Mouse (Mus musculus) stomach, postnatal 0 days (tissue): Measurements from ENCODE around the gene Alg3. TPM values are rescaled to one million over a fixed set of nuclear protein-coding genes. Genes with fewer than 3 reads are reported as not detected.

Source experiments
- ATAC-seq: fragments of 200-750 bp; cut with Nextera tagmentation; 2 replicates; pipeline ENCODE4 v1.8.0; 2017; ENCODE audit not compliant: low FRiP score, low TSS enrichment
- DNase-seq: peaks from one replicate; pipeline ENCODE4 v3.0.0-alpha.2; 2016; ENCODE audit warnings: low spot score
- H3K27ac ChIP-seq: fragments of 300-500 bp; sonication (generic); replicated peaks from 2 replicates; pipeline ENCODE4 v1.5.1; 2014; ENCODE audit warnings: mild to moderate bottlenecking, control low read depth
- H3K27me3 ChIP-seq: fragments of 300-500 bp; sonication (generic); 2 replicates; pipeline ENCODE4 v1.6.1; 2014; ENCODE audit warnings: low read length; ENCODE audit not compliant: control insufficient read depth, insufficient read depth
- H3K36me3 ChIP-seq: fragments of 300-500 bp; sonication (generic); 2 replicates; pipeline ENCODE4 v1.6.1; 2014; ENCODE audit warnings: low read length, mixed read lengths; ENCODE audit not compliant: control insufficient read depth, insufficient read depth
- H3K4me1 ChIP-seq: fragments of 300-500 bp; sonication (generic); replicated peaks from 2 replicates; pipeline ENCODE4 v1.6.1; 2014; ENCODE audit warnings: antibody characterized with exemption; ENCODE audit not compliant: control insufficient read depth, insufficient read depth
- H3K4me2 ChIP-seq: fragments of 300-500 bp; sonication (generic); replicated peaks from 2 replicates; pipeline ENCODE4 v1.6.1; 2014; ENCODE audit warnings: low read depth, mild to moderate bottlenecking, control low read depth, moderate library complexity
- H3K4me3 ChIP-seq: fragments of 300-500 bp; sonication (generic); 2 replicates; pipeline ENCODE4 v1.5.1; 2014; ENCODE audit warnings: low read depth, low read length, control low read depth
- H3K9ac ChIP-seq: fragments of 300-500 bp; sonication (generic); 2 replicates; pipeline ENCODE4 v1.6.1; 2014; ENCODE audit warnings: mild to moderate bottlenecking, low read length, control low read depth, mixed read lengths
- H3K9me3 ChIP-seq: fragments of 300-500 bp; sonication (generic); 2 replicates; pipeline ENCODE4 v1.6.1; 2016; ENCODE audit warnings: low read length; ENCODE audit not compliant: control insufficient read depth
- CTCF ChIP-seq: IDR thresholded peaks from 2 replicates; pipeline ENCODE4 v1.5.1; 2016; ENCODE audit warnings: antibody characterized with exemption, low read depth, mild to moderate bottlenecking, moderate library complexity
- EP300 ChIP-seq: optimal IDR thresholded peaks from 2 replicates; pipeline ENCODE3; 2016; ENCODE audit warnings: antibody characterized with exemption
- whole genome bisulfite sequencing: fragments of 180-500 bp; shearing (Covaris S2); extraction: QIAGEN DNeasy Blood & Tissue Kit; methylation state at CpG from one replicate; pipeline ENCODE4 v1.1.7; 2014; 5-methylcytosine and 5-hydroxymethylcytosine counted together
- microRNA counts: library from miRNA; unstranded; fragments of <30 nt; microRNA quantifications from one replicate; lab custom pipeline; 2015
- microRNA-seq: library from miRNA; unstranded; fragments of <30 nt; microRNA quantifications from one replicate; pipeline ENCODE4, GENCODE M21; 2016
- polyA plus RNA-seq: library from polyadenylated mRNA; unstranded; fragments of >200 nt; fragmentation: Nextera tagmentation; extraction: Ambion mirVana; gene quantifications from 2 replicates; pipeline ENCODE4 v1.2.1, GENCODE M21; 2015

Gene Alg3
- polyA plus RNA-seq, 1 experiment from 2014 or later: 24.5 TPM

GRCm38 (mm10) chr16:20589366-20589938 lies 22.1 kb downstream of the Alg3 start, which contains the start of gene Vwa5b2:
Vwa5b2 (plus strand) TSS chr16:20589471.
- ATAC-seq (no peak; the same call in 1 of the 2 replicates), DNase-seq (no peak)
- Histone ChIP-seq H3K9me3 (no peaks in the 10 kb centered on the region), H3K4me3 (peak within 1 kb of the TSS; percentile 48), H3K27me3 (peaks cover 5% of the 10 kb centered on the region; the same call in 1 of the 2 replicates), H3K36me3 (no peaks in the 10 kb centered on the region), H3K9ac (peak within 1 kb of the TSS; percentile 45), H3K27ac (no peak within 1 kb of the TSS), H3K4me2 (peak within 1 kb of the TSS; percentile 79), H3K4me1 (no peaks in the 10 kb centered on the region; the same call in 1 of the 2 replicates)
- WGBS: under 1% methylated on average over 24 of the region's 24 CpGs
- TF ChIP-seq CTCF (no peak), EP300 (no peak)

- Histone ChIP-seq H3K4me2 (no peak overlapping the region), H3K4me3 (no peak overlapping the region), H3K27ac (no peak overlapping the region), H3K4me1 (no peaks in the 10 kb centered on the region), H3K9me3 (no peaks in the 10 kb centered on the region), H3K36me3 (no peaks in the 10 kb centered on the region), H3K27me3 (no peaks in the 10 kb centered on the region), H3K9ac (no peak overlapping the region)
- no peak for TF ChIP-seq EP300
- no peak for TF ChIP-seq CTCF
- ATAC-seq (no peak), DNase-seq (no peak)
- WGBS: 8% methylated on average over 1 of the region's 1 CpGs
Observed at GRCm38 (mm10) chr16:20565075-20565474, 46.5 kb downstream of the Alg3 start.

- Histone ChIP-seq H3K9me3 (no peaks in the 10 kb centered on the region), H3K4me2 (no peak overlapping the region), H3K4me1 (no peaks in the 10 kb centered on the region), H3K9ac (no peak overlapping the region), H3K27ac (no peak overlapping the region), H3K27me3 (no peaks in the 10 kb centered on the region), H3K36me3 (peaks cover 26% of the 10 kb centered on the region), H3K4me3 (no peak overlapping the region)
- ATAC-seq (no peak), DNase-seq (no peak)
- TF ChIP-seq EP300: no peak
- no peak for TF ChIP-seq CTCF
- 66% methylated on average over 7 of the region's 7 CpGs for WGBS
Observed at GRCm38 (mm10) chr16:20557381-20557780, 54.2 kb downstream of the Alg3 start.

MicroRNA genes within 50 kb of the gene (microRNA counts, 519-probe panel; counts per million panel counts)
- microRNA mmu-miR-1224 (lab: Ali Mortazavi, UCI): 3,467 counts per million, percentile 17 among the panel's probes with 10 or more counts

Small RNAs within 50 kb of the gene (microRNA-seq; reads per million reads assigned to microRNA genes)
- 9.0 reads per million, percentile 14 among the genes with 10 or more reads in this experiment for gene Mir1224

Other genes starting within 250 kb of the Alg3 start
- 15.9 and 19.3 TPM in 2 replicates for gene Abcc5, start 185.3 kb downstream of the Alg3 start, polyA plus RNA-seq
- gene Eif2b5, start 112.9 kb downstream of the Alg3 start, polyA plus RNA-seq: 58.2 and 58.7 TPM in 2 replicates
- gene Dvl3, start 94.8 kb downstream of the Alg3 start, polyA plus RNA-seq: 8.7 and 10.0 TPM in 2 replicates
- 332 and 349 TPM in 2 replicates for gene Ap2m1, start 76.3 kb downstream of the Alg3 start, polyA plus RNA-seq
- 31.0 and 33.0 TPM in 2 replicates for gene Abcf3, start 63.2 kb downstream of the Alg3 start, polyA plus RNA-seq
- gene Vwa5b2, start 22.3 kb downstream of the Alg3 start, polyA plus RNA-seq: 1.3 and 2.1 TPM in 2 replicates
- 19.2 and 21.4 TPM in 2 replicates for gene Eef1akmt4, start 142 bp downstream of the Alg3 start, polyA plus RNA-seq
- not detected in 2 replicates for gene Gm49333, start 125 bp downstream of the Alg3 start, polyA plus RNA-seq
- 0.74 and 1.2 TPM in 2 replicates for gene Camk2n2, start 9.6 kb upstream of the Alg3 start, polyA plus RNA-seq
- 0.61 and 0.89 TPM in 2 replicates for gene Ece2, start 18.1 kb upstream of the Alg3 start, polyA plus RNA-seq
- 172 and 177 TPM in 2 replicates for gene Psmd2, start 39.9 kb upstream of the Alg3 start, polyA plus RNA-seq
- 83.8 and 86.1 TPM in 2 replicates for gene Eif4g1, start 56.6 kb upstream of the Alg3 start, polyA plus RNA-seq
- gene Fam131a, start 81.5 kb upstream of the Alg3 start, polyA plus RNA-seq: 6.7 and 7.0 TPM in 2 replicates
- 59.5 and 60.4 TPM in 2 replicates for gene Polr2h, start 105.9 kb upstream of the Alg3 start, polyA plus RNA-seq
- gene Clcn2, start 106.0 kb upstream of the Alg3 start, polyA plus RNA-seq: 8.4 and 10.7 TPM in 2 replicates
- 2.9 and 3.9 TPM in 2 replicates for gene Chrd, start 121.4 kb upstream of the Alg3 start, polyA plus RNA-seq
- 0.40 and 0.42 TPM in 2 replicates for gene Thpo, start 122.8 kb upstream of the Alg3 start, polyA plus RNA-seq